Mouse (Mus musculus) heart, postnatal 0 days (tissue): Measurements from ENCODE around the gene Nfic. TPM values are rescaled to one million over a fixed set of nuclear protein-coding genes. Genes with fewer than 3 reads are reported as not detected.

Source experiments
- ATAC-seq: fragments of 200-750 bp; cut with Nextera tagmentation; 2 replicates; pipeline ENCODE4 v1.8.0; 2017; ENCODE audit warnings: low read depth, moderate number of reproducible peaks, moderate library complexity; ENCODE audit not compliant: insufficient read depth
- DNase-seq: peaks from one replicate; pipeline ENCODE4 v3.0.0-alpha.2; 2016; ENCODE audit warnings: low spot score
- H3K27ac ChIP-seq: fragments of 300-500 bp; sonication (generic); 2 replicates; pipeline ENCODE4 v1.5.1; 2014; ENCODE audit warnings: low read depth, mild to moderate bottlenecking
- H3K27me3 ChIP-seq: fragments of 300-500 bp; sonication (generic); 2 replicates; pipeline ENCODE4 v1.6.1; 2014; ENCODE audit warnings: low read length, mixed read lengths; ENCODE audit not compliant: control insufficient read depth, insufficient read depth
- H3K36me3 ChIP-seq: fragments of 300-500 bp; sonication (generic); replicated peaks from 2 replicates; pipeline ENCODE4 v1.6.1; 2014; ENCODE audit warnings: low read length, mixed read lengths; ENCODE audit not compliant: control insufficient read depth, insufficient read depth
- H3K4me1 ChIP-seq: fragments of 300-500 bp; sonication (generic); 2 replicates; pipeline ENCODE4 v1.6.1; 2014; ENCODE audit warnings: antibody characterized with exemption; ENCODE audit not compliant: control insufficient read depth, insufficient read depth
- H3K4me2 ChIP-seq: fragments of 300-500 bp; sonication (generic); 2 replicates; pipeline ENCODE4 v1.6.1; 2014; ENCODE audit warnings: low read depth, mild to moderate bottlenecking, low read length, moderate library complexity
- H3K4me3 ChIP-seq: fragments of 300-500 bp; sonication (generic); 2 replicates; pipeline ENCODE4 v1.5.1; 2014; ENCODE audit warnings: low read depth, low read length
- H3K9ac ChIP-seq: fragments of 300-500 bp; sonication (generic); replicated peaks from 2 replicates; pipeline ENCODE4 v1.6.1; 2014; ENCODE audit warnings: low read depth, low read length, mixed read lengths
- H3K9me3 ChIP-seq: fragments of 300-500 bp; sonication (generic); replicated peaks from 2 replicates; pipeline ENCODE4 v1.6.1; 2016; ENCODE audit warnings: low read length; ENCODE audit not compliant: control insufficient read depth
- CTCF ChIP-seq: IDR thresholded peaks from 2 replicates; pipeline ENCODE4 v1.5.1; 2016; ENCODE audit warnings: antibody characterized with exemption, control low read depth, low read depth
- EP300 ChIP-seq: IDR thresholded peaks from 2 replicates; pipeline ENCODE4 v1.6.1; 2016; ENCODE audit warnings: antibody characterized with exemption, low read depth
- WGBS: fragments of 180-500 bp; shearing (Covaris S2); extraction: QIAGEN DNeasy Blood & Tissue Kit; methylation state at CpG from one replicate; pipeline ENCODE4 v1.1.7; 2014; 5-methylcytosine and 5-hydroxymethylcytosine counted together
- polyA plus RNA-seq: library from polyadenylated mRNA; unstranded; fragments of >200 nt; fragmentation: Nextera tagmentation; extraction: Ambion mirVana; gene quantifications from 2 replicates; pipeline ENCODE4 v1.2.1, GENCODE M21; 2015
- total RNA-seq: library from RNA; depleted of rRNA; stranded (reverse); fragments of >200 nt; gene quantifications from 2 replicates; pipeline ENCODE4 v1.2.3, GENCODE M21; 2014; ENCODE audit warnings: low replicate concordance

Gene Nfic
- total and polyA plus RNA-seq, 2 experiments from 2014 or later, result 47.6 to 73.7 TPM

- H3K36me3 ChIP-seq, result 0 out of 2 replicates have a peak, but pooled peaks cover 6% of the 10 kb centered on the region
- no peak for TF ChIP-seq EP300
- no peak for TF ChIP-seq CTCF
- H3K27me3 ChIP-seq, result no peaks in the 10 kb centered on the region
- H3K4me3 ChIP-seq, result no peak overlapping the region
- H3K4me1 ChIP-seq, result peaks cover 25% of the 10 kb centered on the region
- ATAC-seq (no peak), DNase-seq (no peak)
- no peaks in the 10 kb centered on the region for H3K9me3 ChIP-seq
- no peak overlapping the region for H3K27ac ChIP-seq
- H3K4me2 ChIP-seq, result peak overlapping the region; percentile 99
- H3K9ac ChIP-seq, result no peak overlapping the region
- 63% methylated on average over 1 of the region's 1 CpGs for WGBS
These were observed 96.6 kb downstream of the Nfic start for GRCm38 (mm10) chr10:81358841-81359240.

- 22% methylated on average over 4 of the region's 4 CpGs for WGBS
- H3K4me1 ChIP-seq, result peaks cover 20% of the 10 kb centered on the region
- H3K9me3 ChIP-seq, result no peaks in the 10 kb centered on the region
- peak overlapping the region; percentile 99 for H3K4me2 ChIP-seq
- no peaks in the 10 kb centered on the region for H3K27me3 ChIP-seq
- peak overlapping the region; percentile 76 for H3K4me3 ChIP-seq
- no peak for ATAC-seq
- TF ChIP-seq EP300 (no peak), CTCF (no peak)
- 0 out of 2 replicates have a peak, but pooled peaks cover 6% of the 10 kb centered on the region for H3K36me3 ChIP-seq
- H3K27ac ChIP-seq, result peak overlapping the region; percentile 63; the same call in 1 of the 2 replicates
- H3K9ac ChIP-seq, result peak overlapping the region; percentile 80
- DNase-seq, result no peak
These were observed 97.2 kb downstream of the Nfic start for GRCm38 (mm10) chr10:81358209-81358608.

- Histone ChIP-seq H3K4me2 (peak within 1 kb of the TSS; percentile 99), H3K4me3 (peak within 1 kb of the TSS; percentile 76), H3K27me3 (no peaks in the 10 kb centered on the region), H3K9ac (peak within 1 kb of the TSS; percentile 80), H3K4me1 (peaks cover 13% of the 10 kb centered on the region), H3K27ac (peak within 1 kb of the TSS; percentile 63), H3K36me3 (0 out of 2 replicates have a peak, but pooled peaks cover 6% of the 10 kb centered on the region), H3K9me3 (no peaks in the 10 kb centered on the region)
- ATAC-seq (peak; percentile 89), DNase-seq (peak; percentile 86)
- 2% methylated on average over 77 of the region's 79 CpGs for WGBS
- TF ChIP-seq EP300, result no peak
- TF ChIP-seq CTCF, result no peak
These were observed 98.2 kb downstream of the Nfic start, which contains the start of gene Mfsd12 for GRCm38 (mm10) chr10:81356991-81357844. Gene Mfsd12, plus strand, starts transcription at chr10:81357491.

- WGBS, result 57% methylated on average over 12 of the region's 12 CpGs
- no peaks in the 10 kb centered on the region for H3K9me3 ChIP-seq
- ATAC-seq (no peak), DNase-seq (no peak)
- H3K36me3 ChIP-seq, result 0 out of 2 replicates have a peak, but pooled peaks cover 6% of the 10 kb centered on the region
- H3K4me2 ChIP-seq, result peak overlapping the region; percentile 99; the same call in 1 of the 2 replicates
- no peaks in the 10 kb centered on the region for H3K27me3 ChIP-seq
- peaks cover 10% of the 10 kb centered on the region for H3K4me1 ChIP-seq
- no peak overlapping the region for H3K27ac ChIP-seq
- H3K9ac ChIP-seq, result no peak overlapping the region
- TF ChIP-seq EP300 (no peak), CTCF (no peak)
- 0 out of 2 replicates have a peak overlapping the region, but pooled peaks have one; percentile 76 for H3K4me3 ChIP-seq
These were observed 99.0 kb downstream of the Nfic start for GRCm38 (mm10) chr10:81356352-81356990.

- Histone ChIP-seq H3K4me1 (peaks cover 14% of the 10 kb centered on the region), H3K27ac (no peak overlapping the region), H3K36me3 (no peaks in the 10 kb centered on the region), H3K9me3 (no peaks in the 10 kb centered on the region), H3K9ac (no peak overlapping the region), H3K27me3 (no peaks in the 10 kb centered on the region), H3K4me2 (no peak overlapping the region), H3K4me3 (no peak overlapping the region)
- TF ChIP-seq CTCF, result no peak
- TF ChIP-seq EP300, result no peak
- ATAC-seq (no peak), DNase-seq (no peak)
- WGBS, result 77% methylated on average over 4 of the region's 4 CpGs
These were observed 99.9 kb downstream of the Nfic start for GRCm38 (mm10) chr10:81355533-81355932.
